Mouse (Mus musculus): Measurements from ENCODE around the gene Hist2h2ab. TPM values are rescaled to one million over a fixed set of nuclear protein-coding genes. Genes with fewer than 3 reads are reported as not detected.

The Hist2h2ab gene
- polyA plus RNA-seq, 1 experiment from 2014 or later: 1.3 TPM

- WGBS: 77% methylated on average over 2 of the region's 2 CpGs
- Histone ChIP-seq H3K9ac (ENCODE audit: low read length) (no peak overlapping the region), H3K36me3 (ENCODE audit: control insufficient read depth, insufficient read depth, low read length) (no peaks in the 10 kb centered on the region), H3K4me2 (ENCODE audit: low read depth, low read length) (no peak overlapping the region), H3K9me3 (ENCODE audit: control insufficient read depth, low read length) (no peaks in the 10 kb centered on the region), H3K4me3 (ENCODE audit: low read length) (no peak overlapping the region), H3K27ac (ENCODE audit: low read length) (no peak overlapping the region), H3K4me1 (replicated peaks; ENCODE audit: control insufficient read depth, insufficient read depth, low read length) (peaks cover 4% of the 10 kb centered on the region), H3K27me3 (ENCODE audit: control insufficient read depth, insufficient read depth, low read depth, low read length) (no peaks in the 10 kb centered on the region)
- ATAC-seq (ENCODE audit: low read depth): no peak
These were observed 10.7 kb downstream of the Hist2h2ab start for GRCm38 (mm10) chr3:96230404-96230803.

GRCm38 (mm10) chr3:96230910-96231757, 11.5 kb downstream of the Hist2h2ab start:
- no peak overlapping the region for H3K4me3 ChIP-seq (ENCODE audit: low read length)
- no peaks in the 10 kb centered on the region for H3K36me3 ChIP-seq (ENCODE audit: control insufficient read depth, insufficient read depth, low read length)
- H3K4me1 ChIP-seq (replicated peaks; ENCODE audit: control insufficient read depth, insufficient read depth, low read length): peaks cover 4% of the 10 kb centered on the region
- H3K9ac ChIP-seq (ENCODE audit: low read length): no peak overlapping the region
- 57% methylated on average over 4 of the region's 4 CpGs for WGBS
- H3K27me3 ChIP-seq (ENCODE audit: control insufficient read depth, insufficient read depth, low read depth, low read length): no peaks in the 10 kb centered on the region
- no peaks in the 10 kb centered on the region for H3K9me3 ChIP-seq (ENCODE audit: control insufficient read depth, low read length)
- H3K4me2 ChIP-seq (ENCODE audit: low read depth, low read length): no peak overlapping the region
- no peak for ATAC-seq (ENCODE audit: low read depth)
- no peak overlapping the region for H3K27ac ChIP-seq (ENCODE audit: low read length)

GRCm38 (mm10) chr3:96231758-96232120, 12.1 kb downstream of the Hist2h2ab start:
- no peak overlapping the region for H3K4me2 ChIP-seq (ENCODE audit: low read depth, low read length)
- no peak overlapping the region for H3K4me3 ChIP-seq (ENCODE audit: low read length)
- WGBS: 37% methylated on average over 2 of the region's 2 CpGs
- H3K9me3 ChIP-seq (ENCODE audit: control insufficient read depth, low read length): no peaks in the 10 kb centered on the region
- no peak overlapping the region for H3K9ac ChIP-seq (ENCODE audit: low read length)
- no peak overlapping the region for H3K27ac ChIP-seq (ENCODE audit: low read length)
- H3K4me1 ChIP-seq (replicated peaks; ENCODE audit: control insufficient read depth, insufficient read depth, low read length): peaks cover 7% of the 10 kb centered on the region
- ATAC-seq (ENCODE audit: low read depth): peak; percentile 44; the same call in 1 of the 2 replicates
- H3K27me3 ChIP-seq (ENCODE audit: control insufficient read depth, insufficient read depth, low read depth, low read length): no peaks in the 10 kb centered on the region
- H3K36me3 ChIP-seq (ENCODE audit: control insufficient read depth, insufficient read depth, low read length): no peaks in the 10 kb centered on the region

GRCm38 (mm10) chr3:96234914-96235313, 15.2 kb downstream of the Hist2h2ab start:
- H3K9ac ChIP-seq (ENCODE audit: low read length): no peak overlapping the region
- H3K4me1 ChIP-seq (replicated peaks; ENCODE audit: control insufficient read depth, insufficient read depth, low read length): peaks cover 18% of the 10 kb centered on the region
- no peaks in the 10 kb centered on the region for H3K9me3 ChIP-seq (ENCODE audit: control insufficient read depth, low read length)
- H3K27ac ChIP-seq (ENCODE audit: low read length): no peak overlapping the region
- H3K4me2 ChIP-seq (ENCODE audit: low read depth, low read length): no peak overlapping the region
- no peaks in the 10 kb centered on the region for H3K27me3 ChIP-seq (ENCODE audit: control insufficient read depth, insufficient read depth, low read depth, low read length)
- no peaks in the 10 kb centered on the region for H3K36me3 ChIP-seq (ENCODE audit: control insufficient read depth, insufficient read depth, low read length)
- ATAC-seq (ENCODE audit: low read depth): no peak
- H3K4me3 ChIP-seq (ENCODE audit: low read length): no peak overlapping the region
- 92% methylated on average over 2 of the region's 2 CpGs for WGBS

- Histone ChIP-seq H3K27ac (ENCODE audit: low read length) (no peak overlapping the region), H3K9ac (ENCODE audit: low read length) (no peak overlapping the region), H3K27me3 (ENCODE audit: control insufficient read depth, insufficient read depth, low read depth, low read length) (no peaks in the 10 kb centered on the region), H3K4me1 (replicated peaks; ENCODE audit: control insufficient read depth, insufficient read depth, low read length) (peaks cover 20% of the 10 kb centered on the region), H3K36me3 (ENCODE audit: control insufficient read depth, insufficient read depth, low read length) (no peaks in the 10 kb centered on the region), H3K4me2 (ENCODE audit: low read depth, low read length) (no peak overlapping the region), H3K4me3 (ENCODE audit: low read length) (no peak overlapping the region), H3K9me3 (ENCODE audit: control insufficient read depth, low read length) (no peaks in the 10 kb centered on the region)
- no peak for ATAC-seq (ENCODE audit: low read depth)
- WGBS: 26% methylated on average over 3 of the region's 3 CpGs
These were observed 16.2 kb downstream of the Hist2h2ab start for GRCm38 (mm10) chr3:96235836-96236235.

GRCm38 (mm10) chr3:96236834-96237334, 17.2 kb downstream of the Hist2h2ab start:
- H3K9ac ChIP-seq (ENCODE audit: low read length): peak overlapping the region; percentile 75
- WGBS: 65% methylated on average over 4 of the region's 4 CpGs
- H3K27me3 ChIP-seq (ENCODE audit: control insufficient read depth, insufficient read depth, low read depth, low read length): no peaks in the 10 kb centered on the region
- H3K4me3 ChIP-seq (ENCODE audit: low read length): peak overlapping the region; percentile 62
- ATAC-seq (ENCODE audit: low read depth): no peak
- H3K4me2 ChIP-seq (ENCODE audit: low read depth, low read length): peak overlapping the region; percentile 68
- peak overlapping the region; percentile 84 for H3K27ac ChIP-seq (ENCODE audit: low read length)
- H3K36me3 ChIP-seq (ENCODE audit: control insufficient read depth, insufficient read depth, low read length): no peaks in the 10 kb centered on the region
- no peaks in the 10 kb centered on the region for H3K9me3 ChIP-seq (ENCODE audit: control insufficient read depth, low read length)
- H3K4me1 ChIP-seq (replicated peaks; ENCODE audit: control insufficient read depth, insufficient read depth, low read length): peaks cover 23% of the 10 kb centered on the region

- peak overlapping the region; percentile 84 for H3K27ac ChIP-seq (ENCODE audit: low read length)
These were observed 17.8 kb downstream of the Hist2h2ab start for GRCm38 (mm10) chr3:96237335-96237903.

GRCm38 (mm10) chr3:96237904-96238511, 18.3 kb downstream of the Hist2h2ab start:
- Histone ChIP-seq H3K4me1 (replicated peaks; ENCODE audit: control insufficient read depth, insufficient read depth, low read length) (peaks cover 23% of the 10 kb centered on the region), H3K9me3 (ENCODE audit: control insufficient read depth, low read length) (no peaks in the 10 kb centered on the region), H3K4me2 (ENCODE audit: low read depth, low read length) (peak overlapping the region; percentile 68), H3K4me3 (ENCODE audit: low read length) (peak overlapping the region; percentile 62), H3K27me3 (ENCODE audit: control insufficient read depth, insufficient read depth, low read depth, low read length) (no peaks in the 10 kb centered on the region), H3K36me3 (ENCODE audit: control insufficient read depth, insufficient read depth, low read length) (no peaks in the 10 kb centered on the region), H3K27ac (ENCODE audit: low read length) (peak overlapping the region; percentile 84), H3K9ac (ENCODE audit: low read length) (peak overlapping the region; percentile 75)
- under 1% methylated on average over 12 of the region's 12 CpGs for WGBS
- ATAC-seq (ENCODE audit: low read depth): no peak

More at GRCm38 (mm10) chr3:96237335-96237903, 17.8 kb downstream of the Hist2h2ab start:
- Histone ChIP-seq H3K9me3 (ENCODE audit: control insufficient read depth, low read length) (no peaks in the 10 kb centered on the region), H3K4me1 (replicated peaks; ENCODE audit: control insufficient read depth, insufficient read depth, low read length) (peaks cover 23% of the 10 kb centered on the region), H3K4me2 (ENCODE audit: low read depth, low read length) (peak overlapping the region; percentile 68), H3K4me3 (ENCODE audit: low read length) (peak overlapping the region; percentile 62), H3K27me3 (ENCODE audit: control insufficient read depth, insufficient read depth, low read depth, low read length) (no peaks in the 10 kb centered on the region), H3K36me3 (ENCODE audit: control insufficient read depth, insufficient read depth, low read length) (no peaks in the 10 kb centered on the region), H3K9ac (ENCODE audit: low read length) (peak overlapping the region; percentile 75)
- WGBS: 5% methylated on average over 7 of the region's 7 CpGs
- ATAC-seq (ENCODE audit: low read depth): no peak

Measured in lung, embryonic 16.5 days (tissue).